Mouse (Mus musculus): ENCODE results near the gene Cwf19l1.

Gene Cwf19l1

GRCm38 (mm10) chr19:44063773-44064172, 71.9 kb downstream of the Cwf19l1 start:
- no peak for DNase-seq (ENCODE audit: low read depth, low spot score)

GRCm38 (mm10) chr19:44060226-44060625, 75.5 kb downstream of the Cwf19l1 start:
- DNase-seq (ENCODE audit: low read depth, low spot score), result no peak

Measured in ZHBTc4 (cell line).